Mouse (Mus musculus): ENCODE results near the gene Fads2. TPM values are rescaled to one million over a fixed set of nuclear protein-coding genes. Genes with fewer than 3 reads are reported as not detected.
A peak's percentile ranks its signal among the peaks of the same experiment; 100 is the strongest.

Gene Fads2
- total RNA-seq, 2 experiments from 2014 or later, result 14.5 to 18.1 TPM

GRCm38 (mm10) chr19:10042232-10042631, 59.3 kb downstream of the Fads2 start:
- DNase-seq, result no peak

GRCm38 (mm10) chr19:10041388-10042148, 60.0 kb downstream of the Fads2 start, which contains the start of gene Fads3:
TSS of gene Fads3 (plus strand) at chr19:10041569.
- peak; percentile 82 for DNase-seq

- DNase-seq, result no peak
These were observed 60.6 kb downstream of the Fads2 start for GRCm38 (mm10) chr19:10040866-10041387.

- no peak for DNase-seq
These were observed 61.9 kb downstream of the Fads2 start for GRCm38 (mm10) chr19:10039615-10040014.

GRCm38 (mm10) chr19:10038910-10039309, 62.6 kb downstream of the Fads2 start:
- DNase-seq, result no peak

GRCm38 (mm10) chr19:10038364-10038763, 63.2 kb downstream of the Fads2 start:
- no peak for DNase-seq

- no peak for DNase-seq
These were observed 64.0 kb downstream of the Fads2 start for GRCm38 (mm10) chr19:10037534-10037933.

GRCm38 (mm10) chr19:10034785-10035447, 66.6 kb downstream of the Fads2 start:
- DNase-seq, result peak; percentile 93

GRCm38 (mm10) chr19:10034356-10034755, 67.2 kb downstream of the Fads2 start:
- DNase-seq, result no peak

- peak; percentile 43 for DNase-seq
These were observed 68.2 kb downstream of the Fads2 start for GRCm38 (mm10) chr19:10033211-10033973.

- DNase-seq, result no peak
These were observed 71.8 kb downstream of the Fads2 start for GRCm38 (mm10) chr19:10029746-10030145.

GRCm38 (mm10) chr19:10025169-10025875, 76.2 kb downstream of the Fads2 start:
- DNase-seq, result peak; percentile 58

- no peak for DNase-seq
These were observed 78.2 kb downstream of the Fads2 start for GRCm38 (mm10) chr19:10023304-10023758.

GRCm38 (mm10) chr19:10022414-10023303, 78.9 kb downstream of the Fads2 start:
- DNase-seq, result no peak

- DNase-seq, result no peak
These were observed 79.6 kb downstream of the Fads2 start for GRCm38 (mm10) chr19:10021981-10022380.

- DNase-seq, result no peak
These were observed 82.3 kb downstream of the Fads2 start for GRCm38 (mm10) chr19:10019214-10019760.

GRCm38 (mm10) chr19:10018527-10018818, 83.1 kb downstream of the Fads2 start:
- no peak for DNase-seq

GRCm38 (mm10) chr19:10017637-10018526, 83.7 kb downstream of the Fads2 start:
- DNase-seq, result peak; percentile 93

GRCm38 (mm10) chr19:10016151-10016550, 85.4 kb downstream of the Fads2 start:
- no peak for DNase-seq

GRCm38 (mm10) chr19:10015442-10015841, 86.1 kb downstream of the Fads2 start:
- no peak for DNase-seq
